Comparison of ENCODE assay signal across 23 mouse cellular contexts in the genomic region with DNA sequence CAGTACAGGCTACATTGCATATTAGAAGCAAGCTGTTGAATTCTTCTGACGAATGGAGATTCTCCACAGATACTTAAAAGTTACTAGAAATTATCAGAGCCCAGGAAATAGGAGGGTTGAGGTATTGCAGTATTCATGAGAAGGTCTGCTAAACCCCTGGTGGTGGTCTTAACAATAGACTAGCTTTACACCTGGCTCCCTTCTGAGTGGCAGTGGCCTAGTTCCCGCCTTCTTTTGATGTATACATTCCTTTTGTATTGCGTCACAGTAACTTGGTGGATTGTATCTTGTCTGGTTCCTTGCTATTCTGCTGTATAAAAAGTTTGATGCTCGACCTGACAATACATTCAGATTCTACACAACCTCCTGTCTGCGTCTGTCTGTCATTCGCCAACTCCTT.
"Had no signal": no experiment of that assay in that cellular context is flagged by ENCODE, and none has a peak within 500 bp of the region (broad histone marks: within the 10 kb centered on the region; RNA-seq: fewer than 3 reads in every experiment).

No protein-coding gene starts in this region.

- H3K4me3 ChIP-seq: gastrocnemius, adult 2 months; heart, embryonic 10.5 days; heart, embryonic 12.5 days; hindbrain, embryonic 10.5 days; hindbrain, embryonic 12.5 days; intestine, embryonic 15.5 days; limb, embryonic 13.5 days; limb, embryonic 15.5 days; liver, embryonic 12.5 days had no signal

- H3K27me3 ChIP-seq: heart, embryonic 12.5 days; hindbrain, embryonic 12.5 days; intestine, embryonic 15.5 days; limb, embryonic 13.5 days; limb, embryonic 15.5 days; liver, embryonic 12.5 days had no signal

- H3K9ac ChIP-seq: heart, embryonic 12.5 days; hindbrain, embryonic 12.5 days; hindbrain, embryonic 14.5 days; intestine, embryonic 15.5 days; limb, embryonic 13.5 days; limb, embryonic 15.5 days; liver, embryonic 12.5 days; liver, embryonic 14.5 days had no signal

- DNase-seq: gastrocnemius, adult 2 months; gastrocnemius, postnatal 10 days; gastrocnemius, postnatal 25 days; heart, adult 18-20 months; heart, postnatal 10 days; heart, postnatal 4 days; kidney, adult 18-20 months; kidney, adult 8-10 months; kidney, postnatal 10 days; kidney, postnatal 25 days; layer of hippocampus, adult 9-11 months; layer of hippocampus, postnatal 36 days; left cerebral cortex, postnatal 4 days had no signal

- H3K27ac ChIP-seq: gastrocnemius, adult 2 months; heart, embryonic 10.5 days; hindbrain, embryonic 10.5 days; hindbrain, embryonic 12.5 days; hindbrain, embryonic 14.5 days; intestine, embryonic 15.5 days; limb, embryonic 13.5 days; limb, embryonic 15.5 days; liver, embryonic 12.5 days; liver, embryonic 14.5 days had no signal

- H3K9me3 ChIP-seq: heart, embryonic 10.5 days; heart, embryonic 12.5 days; hindbrain, embryonic 10.5 days; hindbrain, embryonic 12.5 days; intestine, embryonic 15.5 days; limb, embryonic 13.5 days; limb, embryonic 15.5 days; liver, embryonic 12.5 days had no signal
